Mouse (Mus musculus) olfactory bulb, adult 2 months (tissue): ENCODE measurements around the gene Tmem91.

Experiments
- CTCF ChIP-seq: fragments of 200-500 bp; IDR thresholded peaks from 2 replicates; pipeline ENCODE4 v1.5.1; 2012; ENCODE audit warnings: low read depth, mild to moderate bottlenecking, low read length, moderate library complexity; ENCODE audit not compliant: insufficient read depth
- POLR2A ChIP-seq: fragments of 200-500 bp; IDR thresholded peaks from 2 replicates; pipeline ENCODE4 v1.6.1; 2012; ENCODE audit warnings: mild to moderate bottlenecking, low read depth, low read length, moderate library complexity; ENCODE audit not compliant: insufficient read depth

- TF ChIP-seq POLR2A: peak; percentile 73
- TF ChIP-seq CTCF: no peak
Measured at GRCm38 (mm10) chr7:25718788-25719417, 43.9 kb upstream of the Tmem91 start, which contains the start of gene Ccdc97.
